Mouse (Mus musculus): Measurements from ENCODE around the gene Tmem177. TPM values are rescaled to one million over a fixed set of nuclear protein-coding genes. Genes with fewer than 3 reads are reported as not detected.

The Tmem177 gene
- polyA plus RNA-seq (2015; fragmentation: Nextera tagmentation; extraction: Ambion mirVana) = 5.6 and 5.8 TPM in 2 replicates

- no peaks in the 10 kb centered on the region for H3K4me1 ChIP-seq (ENCODE audit: control insufficient read depth, insufficient read depth, low read length)
- H3K4me2 ChIP-seq (ENCODE audit: low read depth, low read length) = peak within 1 kb of the TSS; percentile 63
- H3K27me3 ChIP-seq (ENCODE audit: control insufficient read depth, insufficient read depth, low read length) = no peaks in the 10 kb centered on the region
- H3K27ac ChIP-seq (ENCODE audit: low read length) = peak within 1 kb of the TSS; percentile 63
- peak within 1 kb of the TSS; percentile 73 for H3K9ac ChIP-seq (ENCODE audit: low read length)
- H3K4me3 ChIP-seq (replicated peaks; ENCODE audit: low read length) = peak within 1 kb of the TSS; percentile 65
- ATAC-seq (ENCODE audit: insufficient read depth, low FRiP score) = peak; percentile 97
- H3K36me3 ChIP-seq (ENCODE audit: control insufficient read depth, insufficient read depth, low read length) = no peaks in the 10 kb centered on the region
- WGBS = 9% methylated on average over 42 of the region's 42 CpGs
- no peaks in the 10 kb centered on the region for H3K9me3 ChIP-seq (replicated peaks; ENCODE audit: control insufficient read depth, low read length)
Observed at GRCm38 (mm10) chr1:119912953-119913814, at the start of gene Tmem177. Gene Tmem177 (minus strand): TSS chr1:119913208.

- no peaks in the 10 kb centered on the region for H3K27me3 ChIP-seq (ENCODE audit: control insufficient read depth, insufficient read depth, low read length)
- WGBS = 45% methylated on average over 7 of the region's 7 CpGs
- ATAC-seq (ENCODE audit: insufficient read depth, low FRiP score) = no peak
- no peak overlapping the region for H3K4me2 ChIP-seq (ENCODE audit: low read depth, low read length)
- H3K36me3 ChIP-seq (ENCODE audit: control insufficient read depth, insufficient read depth, low read length) = no peaks in the 10 kb centered on the region
- H3K27ac ChIP-seq (ENCODE audit: low read length) = no peak overlapping the region
- peaks cover 3% of the 10 kb centered on the region; the same call in 1 of the 2 replicates for H3K4me1 ChIP-seq (ENCODE audit: control insufficient read depth, insufficient read depth, low read length)
- no peak overlapping the region for H3K4me3 ChIP-seq (replicated peaks; ENCODE audit: low read length)
- H3K9ac ChIP-seq (ENCODE audit: low read length) = no peak overlapping the region
- no peaks in the 10 kb centered on the region for H3K9me3 ChIP-seq (replicated peaks; ENCODE audit: control insufficient read depth, low read length)
Observed at GRCm38 (mm10) chr1:119959920-119960319, 46.9 kb upstream of the Tmem177 start.

GRCm38 (mm10) chr1:119959464-119959863 lies 46.5 kb upstream of the Tmem177 start:
- no peak for ATAC-seq (ENCODE audit: insufficient read depth, low FRiP score)
- H3K9me3 ChIP-seq (replicated peaks; ENCODE audit: control insufficient read depth, low read length) = no peaks in the 10 kb centered on the region
- H3K9ac ChIP-seq (ENCODE audit: low read length) = no peak overlapping the region
- H3K27ac ChIP-seq (ENCODE audit: low read length) = no peak overlapping the region
- 87% methylated on average over 4 of the region's 4 CpGs for WGBS
- H3K27me3 ChIP-seq (ENCODE audit: control insufficient read depth, insufficient read depth, low read length) = no peaks in the 10 kb centered on the region
- no peak overlapping the region for H3K4me2 ChIP-seq (ENCODE audit: low read depth, low read length)
- H3K36me3 ChIP-seq (ENCODE audit: control insufficient read depth, insufficient read depth, low read length) = no peaks in the 10 kb centered on the region
- H3K4me3 ChIP-seq (replicated peaks; ENCODE audit: low read length) = no peak overlapping the region
- H3K4me1 ChIP-seq (ENCODE audit: control insufficient read depth, insufficient read depth, low read length) = peaks cover 3% of the 10 kb centered on the region; the same call in 1 of the 2 replicates

- ATAC-seq (ENCODE audit: insufficient read depth, low FRiP score) = peak; percentile 25; the same call in 1 of the 2 replicates
- no peak overlapping the region for H3K4me2 ChIP-seq (ENCODE audit: low read depth, low read length)
Observed at GRCm38 (mm10) chr1:119957716-119958222, 44.8 kb upstream of the Tmem177 start.

GRCm38 (mm10) chr1:119954680-119955079 lies 41.7 kb upstream of the Tmem177 start:
- ATAC-seq (ENCODE audit: insufficient read depth, low FRiP score) = no peak
- Histone ChIP-seq H3K27ac (ENCODE audit: low read length) (no peak overlapping the region), H3K9ac (ENCODE audit: low read length) (no peak overlapping the region), H3K9me3 (replicated peaks; ENCODE audit: control insufficient read depth, low read length) (no peaks in the 10 kb centered on the region), H3K4me2 (ENCODE audit: low read depth, low read length) (no peak overlapping the region), H3K36me3 (ENCODE audit: control insufficient read depth, insufficient read depth, low read length) (no peaks in the 10 kb centered on the region), H3K4me1 (ENCODE audit: control insufficient read depth, insufficient read depth, low read length) (no peaks in the 10 kb centered on the region; the same call in 1 of the 2 replicates), H3K27me3 (ENCODE audit: control insufficient read depth, insufficient read depth, low read length) (no peaks in the 10 kb centered on the region), H3K4me3 (replicated peaks; ENCODE audit: low read length) (no peak overlapping the region)
- 83% methylated on average over 2 of the region's 2 CpGs for WGBS

More at GRCm38 (mm10) chr1:119957716-119958222, 44.8 kb upstream of the Tmem177 start:
- 33% methylated on average over 9 of the region's 9 CpGs for WGBS
- H3K27ac ChIP-seq (ENCODE audit: low read length) = no peak overlapping the region
- no peaks in the 10 kb centered on the region for H3K9me3 ChIP-seq (replicated peaks; ENCODE audit: control insufficient read depth, low read length)
- H3K4me3 ChIP-seq (replicated peaks; ENCODE audit: low read length) = no peak overlapping the region
- peaks cover 3% of the 10 kb centered on the region; the same call in 1 of the 2 replicates for H3K4me1 ChIP-seq (ENCODE audit: control insufficient read depth, insufficient read depth, low read length)
- H3K36me3 ChIP-seq (ENCODE audit: control insufficient read depth, insufficient read depth, low read length) = no peaks in the 10 kb centered on the region
- no peak overlapping the region for H3K9ac ChIP-seq (ENCODE audit: low read length)
- H3K27me3 ChIP-seq (ENCODE audit: control insufficient read depth, insufficient read depth, low read length) = no peaks in the 10 kb centered on the region

- Histone ChIP-seq H3K9ac (ENCODE audit: low read length) (no peak overlapping the region), H3K4me1 (ENCODE audit: control insufficient read depth, insufficient read depth, low read length) (no peaks in the 10 kb centered on the region), H3K27me3 (ENCODE audit: control insufficient read depth, insufficient read depth, low read length) (no peaks in the 10 kb centered on the region), H3K27ac (ENCODE audit: low read length) (no peak overlapping the region), H3K4me2 (ENCODE audit: low read depth, low read length) (no peak overlapping the region), H3K4me3 (replicated peaks; ENCODE audit: low read length) (no peak overlapping the region), H3K36me3 (ENCODE audit: control insufficient read depth, insufficient read depth, low read length) (no peaks in the 10 kb centered on the region), H3K9me3 (replicated peaks; ENCODE audit: control insufficient read depth, low read length) (no peaks in the 10 kb centered on the region)
- ATAC-seq (ENCODE audit: insufficient read depth, low FRiP score) = no peak
- WGBS = 85% methylated on average over 9 of the region's 9 CpGs
Observed at GRCm38 (mm10) chr1:119953456-119953855, 40.4 kb upstream of the Tmem177 start.

- Histone ChIP-seq H3K9me3 (replicated peaks; ENCODE audit: control insufficient read depth, low read length) (no peaks in the 10 kb centered on the region), H3K9ac (ENCODE audit: low read length) (no peak overlapping the region), H3K4me1 (ENCODE audit: control insufficient read depth, insufficient read depth, low read length) (no peaks in the 10 kb centered on the region), H3K4me3 (replicated peaks; ENCODE audit: low read length) (no peak overlapping the region), H3K27me3 (ENCODE audit: control insufficient read depth, insufficient read depth, low read length) (no peaks in the 10 kb centered on the region), H3K36me3 (ENCODE audit: control insufficient read depth, insufficient read depth, low read length) (no peaks in the 10 kb centered on the region), H3K4me2 (ENCODE audit: low read depth, low read length) (no peak overlapping the region), H3K27ac (ENCODE audit: low read length) (no peak overlapping the region)
- WGBS = 90% methylated on average over 8 of the region's 8 CpGs
- ATAC-seq (ENCODE audit: insufficient read depth, low FRiP score) = no peak
Observed at GRCm38 (mm10) chr1:119950086-119950485, 37.1 kb upstream of the Tmem177 start.

GRCm38 (mm10) chr1:119936861-119937260 lies 23.9 kb upstream of the Tmem177 start:
- H3K4me3 ChIP-seq (replicated peaks; ENCODE audit: low read length) = no peak overlapping the region
- H3K27ac ChIP-seq (ENCODE audit: low read length) = no peak overlapping the region
- ATAC-seq (ENCODE audit: insufficient read depth, low FRiP score) = no peak
- H3K36me3 ChIP-seq (ENCODE audit: control insufficient read depth, insufficient read depth, low read length) = no peaks in the 10 kb centered on the region
- no peaks in the 10 kb centered on the region for H3K4me1 ChIP-seq (ENCODE audit: control insufficient read depth, insufficient read depth, low read length)
- WGBS = 32% methylated on average over 7 of the region's 7 CpGs
- H3K4me2 ChIP-seq (ENCODE audit: low read depth, low read length) = no peak overlapping the region
- no peaks in the 10 kb centered on the region for H3K9me3 ChIP-seq (replicated peaks; ENCODE audit: control insufficient read depth, low read length)
- H3K9ac ChIP-seq (ENCODE audit: low read length) = no peak overlapping the region
- no peaks in the 10 kb centered on the region for H3K27me3 ChIP-seq (ENCODE audit: control insufficient read depth, insufficient read depth, low read length)

- H3K4me2 ChIP-seq (ENCODE audit: low read depth, low read length) = no peak overlapping the region
- no peak overlapping the region for H3K4me3 ChIP-seq (replicated peaks; ENCODE audit: low read length)
- H3K36me3 ChIP-seq (ENCODE audit: control insufficient read depth, insufficient read depth, low read length) = no peaks in the 10 kb centered on the region
- WGBS = 80% methylated on average over 4 of the region's 4 CpGs
- no peak overlapping the region for H3K27ac ChIP-seq (ENCODE audit: low read length)
- no peaks in the 10 kb centered on the region for H3K9me3 ChIP-seq (replicated peaks; ENCODE audit: control insufficient read depth, low read length)
- ATAC-seq (ENCODE audit: insufficient read depth, low FRiP score) = no peak
- no peaks in the 10 kb centered on the region for H3K4me1 ChIP-seq (ENCODE audit: control insufficient read depth, insufficient read depth, low read length)
- no peak overlapping the region for H3K9ac ChIP-seq (ENCODE audit: low read length)
- H3K27me3 ChIP-seq (ENCODE audit: control insufficient read depth, insufficient read depth, low read length) = no peaks in the 10 kb centered on the region
Observed at GRCm38 (mm10) chr1:119931421-119932150, 18.6 kb upstream of the Tmem177 start.

Measured in stomach, embryonic 16.5 days (tissue).